Mouse (Mus musculus): ENCODE data around the gene Dnah11. TPM values are rescaled to one million over a fixed set of nuclear protein-coding genes. Genes with fewer than 3 reads are reported as not detected.

Gene Dnah11
- polyA plus RNA-seq, 1 experiment, result not detected

DNA sequence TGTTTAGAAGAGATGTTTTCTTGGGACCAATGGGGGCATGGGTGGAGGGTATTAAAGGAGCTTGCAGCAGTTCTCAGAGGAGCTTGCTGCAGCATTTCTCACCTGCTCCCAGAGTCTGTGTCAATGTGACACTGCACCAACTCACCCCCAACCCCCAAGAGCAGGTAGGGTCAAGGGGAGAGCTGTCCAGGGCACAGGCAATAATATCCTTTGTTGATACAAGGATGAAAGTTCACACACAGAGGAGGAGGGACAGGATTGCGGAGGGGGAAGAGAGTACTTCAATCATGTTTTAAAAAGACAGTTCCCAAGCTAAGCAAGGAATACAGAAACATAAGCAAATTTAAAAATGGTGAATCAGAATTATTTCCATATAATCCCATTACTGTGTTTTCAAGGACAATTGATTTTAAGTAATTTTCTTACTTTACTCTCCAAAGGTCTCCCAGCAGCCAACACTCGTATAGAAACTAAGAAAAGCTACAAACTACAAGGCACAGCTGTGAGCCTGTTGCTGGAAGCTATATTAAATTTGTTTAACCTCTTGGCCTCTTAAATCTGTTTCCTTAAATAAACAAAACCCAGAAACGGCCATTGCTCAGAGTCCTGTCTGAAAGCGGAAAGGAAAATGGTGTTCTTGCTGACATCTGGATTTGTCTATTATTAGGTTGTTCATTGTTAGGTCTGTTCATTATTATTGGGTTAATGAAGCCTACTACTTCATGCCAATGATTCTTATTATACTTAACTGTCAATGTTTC is 12.5 kb downstream of the Dnah11 start:
- H3K27ac ChIP-seq (ENCODE audit: control insufficient read depth, insufficient read depth, low read depth, low read length, poor library complexity), result no peak overlapping the region
- TF ChIP-seq POLR2A (IDR thresholded peaks at IDR 0.05; ENCODE audit: borderline replicate concordance, control insufficient read depth, low read depth, low read length) (no peak), CTCF (IDR thresholded peaks at IDR 0.05; ENCODE audit: control insufficient read depth, insufficient read depth, low read length) (no peak)
- 76% methylated on average over 4 of the region's 4 CpGs for WGBS
- H3K4me3 ChIP-seq (replicated peaks; ENCODE audit: control insufficient read depth, low read depth, low read length), result no peak overlapping the region
- no peaks in the 10 kb centered on the region; the same call in 1 of the 2 replicates for H3K4me1 ChIP-seq (ENCODE audit: control insufficient read depth, insufficient read depth, low read length)

DNA sequence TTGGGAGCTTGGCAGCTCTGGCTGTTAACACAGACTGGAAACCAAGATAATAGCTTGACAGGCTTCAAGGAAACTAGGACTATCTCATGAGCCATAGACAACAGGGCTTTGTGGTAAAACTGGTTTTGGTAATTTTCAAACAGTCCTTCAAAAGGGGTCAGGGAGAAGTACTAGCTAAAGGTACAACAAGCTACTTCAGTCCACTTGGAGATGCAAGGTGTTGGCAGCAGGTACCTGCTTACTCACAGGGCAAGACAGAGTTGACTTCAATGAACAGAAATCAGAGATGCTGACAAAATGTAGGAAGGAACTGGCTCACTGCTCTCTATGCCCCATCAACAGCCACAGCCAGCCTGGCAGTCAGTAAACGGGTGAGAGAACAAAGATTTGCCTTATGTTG is 14.1 kb downstream of the Dnah11 start:
- 54% methylated on average over 1 of the region's 1 CpGs for WGBS
- TF ChIP-seq CTCF (IDR thresholded peaks at IDR 0.05; ENCODE audit: control insufficient read depth, insufficient read depth, low read length), result no peak
- TF ChIP-seq POLR2A (IDR thresholded peaks at IDR 0.05; ENCODE audit: borderline replicate concordance, control insufficient read depth, low read depth, low read length), result no peak
- Histone ChIP-seq H3K4me1 (ENCODE audit: control insufficient read depth, insufficient read depth, low read length) (no peaks in the 10 kb centered on the region), H3K27ac (ENCODE audit: control insufficient read depth, insufficient read depth, low read depth, low read length, poor library complexity) (no peak overlapping the region), H3K4me3 (replicated peaks; ENCODE audit: control insufficient read depth, low read depth, low read length) (no peak overlapping the region)

DNA sequence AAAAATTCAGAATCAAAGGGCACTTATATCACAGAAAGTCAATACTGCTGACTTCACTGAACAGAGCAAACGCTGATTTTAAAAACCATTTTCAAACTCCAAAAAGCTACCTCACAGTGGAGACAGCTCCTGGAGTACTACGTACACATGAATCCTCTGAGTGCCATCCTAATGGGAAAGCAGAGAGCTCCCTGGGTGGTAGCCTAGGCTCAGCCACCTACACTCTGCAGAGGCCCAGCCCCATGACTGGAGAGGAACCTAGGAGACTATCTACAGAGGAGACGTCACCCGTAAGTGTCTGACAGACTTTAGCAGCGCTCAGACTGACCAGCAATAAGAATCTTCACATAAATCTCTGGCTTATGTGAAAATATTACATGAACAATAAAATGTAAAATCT is 21.1 kb downstream of the Dnah11 start:
- no peak for TF ChIP-seq CTCF (IDR thresholded peaks at IDR 0.05; ENCODE audit: control insufficient read depth, insufficient read depth, low read length)
- TF ChIP-seq POLR2A (IDR thresholded peaks at IDR 0.05; ENCODE audit: borderline replicate concordance, control insufficient read depth, low read depth, low read length), result no peak
- Histone ChIP-seq H3K4me1 (ENCODE audit: control insufficient read depth, insufficient read depth, low read length) (no peaks in the 10 kb centered on the region), H3K27ac (ENCODE audit: control insufficient read depth, insufficient read depth, low read depth, low read length, poor library complexity) (no peak overlapping the region), H3K4me3 (replicated peaks; ENCODE audit: control insufficient read depth, low read depth, low read length) (no peak overlapping the region)
- 84% methylated on average over 5 of the region's 5 CpGs for WGBS

DNA sequence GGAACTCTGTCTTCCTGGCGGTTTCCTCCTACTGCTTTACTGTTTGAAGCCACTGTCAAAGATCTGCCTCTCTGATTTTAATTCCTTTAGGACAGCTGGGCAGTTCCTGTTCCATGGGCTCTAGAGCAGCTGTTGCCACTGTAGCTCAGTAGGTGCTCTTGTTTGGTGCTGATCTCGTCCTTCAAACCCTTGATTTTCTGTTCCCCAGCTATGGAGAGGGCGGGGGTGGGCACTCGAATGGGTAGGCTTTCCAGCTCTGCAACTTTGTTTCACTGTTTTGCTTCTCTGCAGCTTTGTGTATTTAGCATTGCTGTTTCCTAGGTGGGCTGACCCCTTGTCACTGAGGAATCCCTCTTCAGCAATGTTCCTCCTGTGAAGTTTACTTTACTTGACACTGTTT is 34.1 kb downstream of the Dnah11 start:
- Histone ChIP-seq H3K4me3 (replicated peaks; ENCODE audit: control insufficient read depth, low read depth, low read length) (no peak overlapping the region), H3K27ac (ENCODE audit: control insufficient read depth, insufficient read depth, low read depth, low read length, poor library complexity) (no peak overlapping the region), H3K4me1 (ENCODE audit: control insufficient read depth, insufficient read depth, low read length) (no peaks in the 10 kb centered on the region)
- WGBS, result 76% methylated on average over 4 of the region's 4 CpGs
- TF ChIP-seq POLR2A (IDR thresholded peaks at IDR 0.05; ENCODE audit: borderline replicate concordance, control insufficient read depth, low read depth, low read length) (no peak), CTCF (IDR thresholded peaks at IDR 0.05; ENCODE audit: control insufficient read depth, insufficient read depth, low read length) (no peak)

DNA sequence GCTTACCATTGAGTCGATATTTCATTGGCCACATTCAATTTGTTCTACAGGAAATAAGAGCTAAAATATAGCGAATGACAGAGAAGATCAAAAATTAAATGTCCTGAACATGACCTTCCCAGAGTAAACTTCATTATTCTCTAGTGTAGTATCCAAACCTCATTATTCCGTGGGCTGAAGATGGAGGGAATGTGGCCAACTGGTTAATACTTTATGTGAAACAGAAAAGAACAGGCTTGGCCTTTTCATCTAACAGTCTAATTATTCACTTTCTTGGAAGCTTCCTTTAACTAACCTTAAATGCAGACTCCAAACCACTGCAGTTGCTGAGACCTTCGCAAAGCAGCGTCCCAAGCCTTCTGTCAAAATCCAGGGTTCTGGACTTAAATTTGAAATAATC is 41.9 kb downstream of the Dnah11 start:
- WGBS, result 81% methylated on average over 5 of the region's 5 CpGs
- TF ChIP-seq CTCF (IDR thresholded peaks at IDR 0.05; ENCODE audit: control insufficient read depth, insufficient read depth, low read length), result no peak
- no peak for TF ChIP-seq POLR2A (IDR thresholded peaks at IDR 0.05; ENCODE audit: borderline replicate concordance, control insufficient read depth, low read depth, low read length)
- H3K4me1 ChIP-seq (ENCODE audit: control insufficient read depth, insufficient read depth, low read length), result no peaks in the 10 kb centered on the region
- no peak overlapping the region for H3K4me3 ChIP-seq (replicated peaks; ENCODE audit: control insufficient read depth, low read depth, low read length)
- no peak overlapping the region for H3K27ac ChIP-seq (ENCODE audit: control insufficient read depth, insufficient read depth, low read depth, low read length, poor library complexity)

DNA sequence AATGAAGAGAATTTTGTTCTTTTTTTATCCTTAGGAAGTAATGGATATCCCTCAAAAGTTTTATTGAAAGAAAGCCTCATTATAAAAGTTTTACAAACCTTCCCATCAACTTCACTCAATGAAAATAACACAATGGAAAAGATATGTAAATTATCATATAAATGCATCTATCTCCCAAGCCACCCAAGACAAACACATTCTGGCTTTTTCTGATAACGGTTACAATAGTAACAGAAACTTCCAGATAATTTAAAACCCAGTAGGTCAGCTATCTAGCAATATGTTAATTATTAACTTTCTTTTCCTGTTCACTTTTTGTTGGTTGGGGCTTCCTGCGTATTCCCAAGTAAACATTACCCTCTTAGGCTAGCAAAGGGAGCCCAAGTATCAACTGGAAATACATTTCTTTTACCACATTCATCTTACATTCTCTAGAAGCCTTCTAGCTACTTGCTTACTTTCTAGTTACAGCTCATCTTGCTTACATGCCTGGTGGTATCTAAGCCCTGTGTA is 51.3 kb downstream of the Dnah11 start:
- Histone ChIP-seq H3K27ac (ENCODE audit: control insufficient read depth, insufficient read depth, low read depth, low read length, poor library complexity) (no peak overlapping the region), H3K4me1 (ENCODE audit: control insufficient read depth, insufficient read depth, low read length) (no peaks in the 10 kb centered on the region), H3K4me3 (replicated peaks; ENCODE audit: control insufficient read depth, low read depth, low read length) (no peak overlapping the region)
- no peak for TF ChIP-seq CTCF (IDR thresholded peaks at IDR 0.05; ENCODE audit: control insufficient read depth, insufficient read depth, low read length)
- TF ChIP-seq POLR2A (IDR thresholded peaks at IDR 0.05; ENCODE audit: borderline replicate concordance, control insufficient read depth, low read depth, low read length), result no peak
- 64% methylated on average over 2 of the region's 2 CpGs for WGBS

DNA sequence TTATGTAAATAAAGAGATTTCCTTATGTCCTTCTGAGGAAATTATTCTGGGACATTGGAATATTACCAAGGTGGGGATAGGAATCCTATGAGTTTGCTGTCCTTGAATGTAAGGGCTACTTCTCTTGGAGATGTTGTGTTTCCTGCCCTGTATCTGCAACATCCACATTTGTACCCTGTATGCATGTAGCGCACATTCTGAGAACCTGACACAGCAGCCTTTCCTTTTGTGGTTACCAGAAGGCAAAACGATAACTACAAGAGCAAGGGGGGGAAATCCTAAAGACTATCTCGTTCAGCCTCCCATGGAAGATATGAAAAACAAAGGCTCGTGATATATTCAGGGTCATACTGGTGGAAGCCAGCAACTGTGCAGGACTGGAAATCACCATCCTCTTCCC is 70.7 kb downstream of the Dnah11 start:
- TF ChIP-seq POLR2A (IDR thresholded peaks at IDR 0.05; ENCODE audit: borderline replicate concordance, control insufficient read depth, low read depth, low read length), result no peak
- no peak for TF ChIP-seq CTCF (IDR thresholded peaks at IDR 0.05; ENCODE audit: control insufficient read depth, insufficient read depth, low read length)
- WGBS, result 11% methylated on average over 4 of the region's 4 CpGs
- no peaks in the 10 kb centered on the region for H3K4me1 ChIP-seq (ENCODE audit: control insufficient read depth, insufficient read depth, low read length)
- H3K4me3 ChIP-seq (replicated peaks; ENCODE audit: control insufficient read depth, low read depth, low read length), result no peak overlapping the region
- no peak overlapping the region for H3K27ac ChIP-seq (ENCODE audit: control insufficient read depth, insufficient read depth, low read depth, low read length, poor library complexity)

DNA sequence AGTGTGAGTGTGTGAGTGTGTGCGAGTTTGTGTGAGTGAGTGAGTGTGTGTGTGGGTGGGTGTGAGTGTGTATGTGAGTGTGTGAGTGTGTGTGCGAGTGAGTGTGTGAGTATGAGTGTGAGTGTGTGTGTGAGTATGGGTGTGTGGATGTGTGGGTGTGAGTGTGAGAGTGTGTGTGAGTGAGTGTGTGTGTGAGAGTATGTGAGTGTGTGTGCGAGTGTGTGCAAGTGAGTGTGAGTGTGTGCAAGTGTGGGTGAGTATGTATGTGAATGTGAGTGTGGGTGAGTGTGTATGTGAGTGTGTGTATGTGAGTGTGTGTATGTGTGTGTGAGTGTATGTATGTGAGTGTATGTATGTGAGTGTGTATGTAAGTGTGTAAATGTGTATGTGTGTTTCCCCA is 79.2 kb downstream of the Dnah11 start:
- H3K4me3 ChIP-seq (replicated peaks; ENCODE audit: control insufficient read depth, low read depth, low read length), result no peak overlapping the region
- no peaks in the 10 kb centered on the region; the same call in 1 of the 2 replicates for H3K4me1 ChIP-seq (ENCODE audit: control insufficient read depth, insufficient read depth, low read length)
- TF ChIP-seq CTCF (IDR thresholded peaks at IDR 0.05; ENCODE audit: control insufficient read depth, insufficient read depth, low read length) (no peak), POLR2A (IDR thresholded peaks at IDR 0.05; ENCODE audit: borderline replicate concordance, control insufficient read depth, low read depth, low read length) (no peak)
- WGBS, result 91% methylated on average over 3 of the region's 3 CpGs
- H3K27ac ChIP-seq (ENCODE audit: control insufficient read depth, insufficient read depth, low read depth, low read length, poor library complexity), result no peak overlapping the region
